Mouse (Mus musculus) megakaryocyte-erythroid progenitor cell, adult 5-6 weeks (primary cell): ENCODE data around the gene Cyb561d1. TPM values are rescaled to one million over a fixed set of nuclear protein-coding genes. Genes with fewer than 3 reads are reported as not detected.

Experiments
- ATAC-seq: replicated peaks from 2 replicates; pipeline ENCODE4 v1.8.0; 2016; ENCODE audit warnings: mild to moderate bottlenecking, inconsistent platforms; ENCODE audit not compliant: severe bottlenecking, poor library complexity, low FRiP score, low TSS enrichment
- total RNA-seq, 2 experiments: library from RNA; stranded (forward) in 1 of 2; stranded (reverse) in 1 of 2; fragments of 200-1000, 215-1000 nt in 1 of 2; fragments of >200 nt in 1 of 2; fragmentation: Nextera tagmentation in 1 of 2; gene quantifications; 2 replicates each; pipeline ENCODE4 v1.2.3; 2014 to 2017

The Cyb561d1 gene
- total RNA-seq, 2 experiments from 2014 or later, result 3.5 to 5.0 TPM

- ATAC-seq, result no peak
Observed at GRCm38 (mm10) chr3:108178756-108179715, 22.0 kb downstream of the Cyb561d1 start.

- ATAC-seq, result no peak
Observed at GRCm38 (mm10) chr3:108174672-108175531, 26.1 kb downstream of the Cyb561d1 start.

GRCm38 (mm10) chr3:108169199-108169598, 31.8 kb downstream of the Cyb561d1 start:
- no peak for ATAC-seq

- no peak for ATAC-seq
Observed at GRCm38 (mm10) chr3:108167499-108167898, 33.5 kb downstream of the Cyb561d1 start.

- 0 out of 2 replicates have a peak, but pooled peaks have one; percentile 19 for ATAC-seq
Observed at GRCm38 (mm10) chr3:108166486-108167211, 34.4 kb downstream of the Cyb561d1 start.

GRCm38 (mm10) chr3:108165532-108166315, 35.3 kb downstream of the Cyb561d1 start:
- ATAC-seq, result no peak

GRCm38 (mm10) chr3:108164807-108165206, 36.2 kb downstream of the Cyb561d1 start:
- peak; percentile 85 for ATAC-seq

- no peak for ATAC-seq
Observed at GRCm38 (mm10) chr3:108164091-108164490, 36.9 kb downstream of the Cyb561d1 start.

- ATAC-seq, result no peak
Observed at GRCm38 (mm10) chr3:108158383-108159037, 42.5 kb downstream of the Cyb561d1 start.

- ATAC-seq, result no peak
Observed at GRCm38 (mm10) chr3:108154656-108155055, 46.4 kb downstream of the Cyb561d1 start, which contains the start of gene Gpr61. TSS of gene Gpr61 (minus strand) at chr3:108154882.

GRCm38 (mm10) chr3:108152290-108152689, 48.7 kb downstream of the Cyb561d1 start:
- no peak for ATAC-seq

- peak; percentile 67 for ATAC-seq
Observed at GRCm38 (mm10) chr3:108147386-108148235, 53.4 kb downstream of the Cyb561d1 start.

GRCm38 (mm10) chr3:108146671-108147070, 54.3 kb downstream of the Cyb561d1 start:
- ATAC-seq, result no peak
